Mouse (Mus musculus) cerebellum, adult 8-10 months (tissue): ENCODE data around the gene Car15.

ENCODE experiments used
- DNase-seq: peaks from one replicate; pipeline ENCODE4 v3.0.0; 2022

Gene Car15

GRCm38 (mm10) chr16:17832821-17833220 is 5.3 kb downstream of the Car15 start, which contains the start of gene B830017H08Rik:
Gene B830017H08Rik, plus strand, starts transcription at chr16:17833121.
- no peak for DNase-seq

GRCm38 (mm10) chr16:17831781-17832180 is 6.4 kb downstream of the Car15 start:
- no peak for DNase-seq

- DNase-seq = no peak
Observed at GRCm38 (mm10) chr16:17830385-17831178, 7.6 kb downstream of the Car15 start.

- DNase-seq = no peak
Observed at GRCm38 (mm10) chr16:17828867-17829266, 9.3 kb downstream of the Car15 start.

- no peak for DNase-seq
Observed at GRCm38 (mm10) chr16:17828229-17828628, 9.9 kb downstream of the Car15 start.

- peak; percentile 62 for DNase-seq
Observed at GRCm38 (mm10) chr16:17826500-17826899, 11.7 kb downstream of the Car15 start.

- no peak for DNase-seq
Observed at GRCm38 (mm10) chr16:17816528-17816927, 21.6 kb downstream of the Car15 start.

- DNase-seq = peak; percentile 63
Observed at GRCm38 (mm10) chr16:17815411-17816402, 22.5 kb downstream of the Car15 start.

- no peak for DNase-seq
Observed at GRCm38 (mm10) chr16:17813173-17813572, 25.0 kb downstream of the Car15 start.

GRCm38 (mm10) chr16:17812120-17812519 is 26.0 kb downstream of the Car15 start:
- DNase-seq = no peak

- no peak for DNase-seq
Observed at GRCm38 (mm10) chr16:17809711-17810110, 28.5 kb downstream of the Car15 start.

GRCm38 (mm10) chr16:17809125-17809524 is 29.0 kb downstream of the Car15 start:
- no peak for DNase-seq

- DNase-seq = peak; percentile 83
Observed at GRCm38 (mm10) chr16:17807192-17808009, 30.8 kb downstream of the Car15 start.

GRCm38 (mm10) chr16:17806581-17807191 is 31.5 kb downstream of the Car15 start:
- peak; percentile 52 for DNase-seq

GRCm38 (mm10) chr16:17804982-17805381 is 33.2 kb downstream of the Car15 start:
- no peak for DNase-seq

- DNase-seq = no peak
Observed at GRCm38 (mm10) chr16:17804449-17804912, 33.7 kb downstream of the Car15 start.

- DNase-seq = no peak
Observed at GRCm38 (mm10) chr16:17803675-17804448, 34.3 kb downstream of the Car15 start.

- no peak for DNase-seq
Observed at GRCm38 (mm10) chr16:17802839-17803674, 35.1 kb downstream of the Car15 start.

GRCm38 (mm10) chr16:17802456-17802838 is 35.7 kb downstream of the Car15 start:
- DNase-seq = no peak

GRCm38 (mm10) chr16:17801777-17802455 is 36.2 kb downstream of the Car15 start:
- no peak for DNase-seq
